Mouse (Mus musculus) neural tube, embryonic 13.5 days (tissue): ENCODE data around the gene Gja5. TPM values are rescaled to one million over a fixed set of nuclear protein-coding genes. Genes with fewer than 3 reads are reported as not detected.
"Not testable (repeated sequence)": the region's sequence is repeated elsewhere in the genome, so short reads cannot be mapped to it uniquely, and the experiment has no call there.

Source experiments
- ATAC-seq: fragments of 200-750 bp; cut with Nextera tagmentation; 2 replicates; pipeline ENCODE4 v1.8.0; 2017; ENCODE audit warnings: low read depth, mild to moderate bottlenecking, moderate TSS enrichment, moderate library complexity
- H3K27ac ChIP-seq: fragments of 300-500 bp; sonication (generic); replicated peaks from 2 replicates; pipeline ENCODE4 v1.5.1; 2015; ENCODE audit warnings: moderate library complexity, mild to moderate bottlenecking, inconsistent platforms
- H3K27me3 ChIP-seq: fragments of 300-500 bp; sonication (generic); 2 replicates; pipeline ENCODE4 v1.6.1; 2015; ENCODE audit warnings: mild to moderate bottlenecking, inconsistent platforms
- H3K36me3 ChIP-seq: fragments of 300-500 bp; sonication (generic); 2 replicates; pipeline ENCODE4 v1.6.1; 2015; ENCODE audit warnings: mild to moderate bottlenecking, inconsistent platforms
- H3K4me1 ChIP-seq: fragments of 300-500 bp; sonication (generic); replicated peaks from 2 replicates; pipeline ENCODE4 v1.6.1; 2015; ENCODE audit warnings: inconsistent platforms
- H3K4me2 ChIP-seq: fragments of 300-500 bp; sonication (generic); 2 replicates; pipeline ENCODE4 v1.6.1; 2015; ENCODE audit warnings: inconsistent platforms, mild to moderate bottlenecking, moderate library complexity
- H3K4me3 ChIP-seq: fragments of 300-500 bp; sonication (generic); 2 replicates; pipeline ENCODE4 v1.5.1; 2015; ENCODE audit warnings: mild to moderate bottlenecking, inconsistent platforms
- H3K9ac ChIP-seq: fragments of 300-500 bp; sonication (generic); 2 replicates; pipeline ENCODE4 v1.6.1; 2015; ENCODE audit warnings: moderate library complexity, mild to moderate bottlenecking, inconsistent platforms
- H3K9me3 ChIP-seq: fragments of 300-500 bp; sonication (generic); 2 replicates; pipeline ENCODE4 v1.6.1; 2016; ENCODE audit warnings: inconsistent platforms
- WGBS: fragments of 180-500 bp; shearing (Covaris S2); methylation state at CpG from one replicate; pipeline ENCODE4 v1.1.7; 2015; 5-methylcytosine and 5-hydroxymethylcytosine counted together
- polyA plus RNA-seq: library from polyadenylated mRNA; unstranded; fragments of >200 nt; fragmentation: Nextera tagmentation; extraction: Ambion mirVana; gene quantifications from 2 replicates; pipeline ENCODE4 v1.2.1, GENCODE M21; 2015

The Gja5 gene
- polyA plus RNA-seq, 1 experiment from 2014 or later: 5.7 TPM

GRCm38 (mm10) chr3:97087326-97087725, 182.8 kb downstream of the Gja5 start:
- Histone ChIP-seq H3K4me2 (no peak overlapping the region), H3K9ac (no peak overlapping the region)
- 78% methylated on average over 4 of the region's 4 CpGs for WGBS

GRCm38 (mm10) chr3:97088291-97088690, 183.8 kb downstream of the Gja5 start:
- 90% methylated on average over 4 of the region's 4 CpGs for WGBS
- not testable (repeated sequence) for H3K9ac ChIP-seq, H3K4me3 ChIP-seq, H3K4me1 ChIP-seq, ATAC-seq, H3K36me3 ChIP-seq, H3K27ac ChIP-seq, H3K4me2 ChIP-seq, H3K27me3 ChIP-seq, H3K9me3 ChIP-seq

More at GRCm38 (mm10) chr3:97087326-97087725, 182.8 kb downstream of the Gja5 start:
- Histone ChIP-seq H3K36me3 (no peaks in the 10 kb centered on the region), H3K9me3 (peaks cover 10% of the 10 kb centered on the region; the same call in 1 of the 2 replicates), H3K4me3 (no peak overlapping the region), H3K27ac (no peak overlapping the region), H3K27me3 (no peaks in the 10 kb centered on the region), H3K4me1 (no peaks in the 10 kb centered on the region)
- no peak for ATAC-seq

- not testable (repeated sequence) for H3K9me3 ChIP-seq, H3K36me3 ChIP-seq, H3K27me3 ChIP-seq, ATAC-seq, H3K4me2 ChIP-seq, H3K9ac ChIP-seq, H3K4me1 ChIP-seq, H3K27ac ChIP-seq, H3K4me3 ChIP-seq
- 85% methylated on average over 7 of the region's 7 CpGs for WGBS
Measured at GRCm38 (mm10) chr3:97091971-97092370, 187.5 kb downstream of the Gja5 start.

DNA sequence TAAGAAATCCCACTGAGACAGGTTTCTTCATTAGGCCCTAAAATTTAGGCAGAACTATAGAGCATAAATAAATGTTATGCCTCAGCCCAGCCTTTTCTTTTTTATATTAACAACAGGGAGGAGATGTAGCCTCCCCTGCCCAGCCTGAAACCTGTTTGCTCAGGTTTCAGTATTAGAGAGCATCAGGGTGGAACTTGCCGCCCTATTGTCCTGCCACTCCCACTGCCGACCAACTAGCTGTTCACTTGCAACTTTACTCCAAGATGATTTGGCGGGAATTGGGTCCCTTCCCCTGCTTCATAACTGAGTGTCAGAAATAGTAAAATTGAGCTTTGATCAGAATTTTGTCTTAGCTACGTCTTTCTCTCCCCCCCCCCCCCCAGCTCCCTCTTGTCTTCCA, 192.2 kb downstream of the Gja5 start:
- not testable (repeated sequence) for H3K4me3 ChIP-seq, H3K4me2 ChIP-seq, H3K36me3 ChIP-seq, H3K9me3 ChIP-seq, H3K9ac ChIP-seq, H3K27me3 ChIP-seq, H3K4me1 ChIP-seq, H3K27ac ChIP-seq, ATAC-seq
- WGBS: 76% methylated on average over 4 of the region's 4 CpGs

DNA sequence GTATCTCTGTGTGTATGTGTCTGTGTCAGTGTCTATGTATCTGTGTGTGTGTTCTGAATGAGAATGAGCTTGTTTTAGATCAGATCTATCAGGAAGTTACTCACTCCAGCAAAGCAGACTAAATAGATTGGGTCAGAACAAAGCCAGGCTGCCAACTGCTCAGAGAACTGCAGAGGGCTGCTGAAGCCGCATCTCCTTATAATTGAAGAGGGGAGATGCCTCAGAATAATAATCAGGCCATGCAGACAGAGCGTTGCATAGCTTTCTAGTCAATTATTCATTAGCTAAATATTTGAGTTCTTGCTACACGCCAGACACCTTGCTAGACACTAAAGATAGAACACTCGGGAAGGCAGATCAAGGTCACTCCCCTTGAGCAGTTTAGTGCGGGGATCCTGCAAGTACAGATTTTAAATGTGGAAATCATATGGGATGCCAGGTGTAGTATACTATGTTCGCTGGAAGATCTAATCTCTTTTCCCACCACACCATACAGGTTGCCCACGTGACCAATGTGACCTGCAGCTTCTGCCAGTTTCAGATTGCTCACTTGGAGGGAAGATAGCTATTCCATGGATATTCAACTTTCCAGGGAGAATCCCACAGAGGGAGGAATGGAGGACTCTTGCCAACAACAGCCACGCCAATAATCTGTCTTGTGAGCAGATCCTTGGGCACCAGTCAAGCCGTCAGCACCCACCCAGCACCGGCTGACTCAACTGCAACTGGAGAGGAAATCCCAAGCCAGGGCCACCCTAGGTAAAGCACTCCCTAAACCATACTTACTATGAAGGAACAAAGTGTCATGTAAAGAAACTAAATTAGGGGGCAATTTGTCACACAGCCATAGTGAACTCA, 196.5 kb downstream of the Gja5 start:
- H3K27me3 ChIP-seq: no peaks in the 10 kb centered on the region
- H3K27ac ChIP-seq: 0 out of 2 replicates have a peak overlapping the region, but pooled peaks have one; percentile 28
- H3K4me3 ChIP-seq: no peak overlapping the region
- no peaks in the 10 kb centered on the region for H3K36me3 ChIP-seq
- 0 out of 2 replicates have a peak, but pooled peaks have one; percentile 59 for ATAC-seq
- WGBS: 66% methylated on average over 10 of the region's 10 CpGs
- H3K9ac ChIP-seq: 0 out of 2 replicates have a peak overlapping the region, but pooled peaks have one; percentile 12
- H3K4me1 ChIP-seq: no peaks in the 10 kb centered on the region; the same call in 1 of the 2 replicates
- H3K4me2 ChIP-seq: no peak overlapping the region
- no peaks in the 10 kb centered on the region for H3K9me3 ChIP-seq

GRCm38 (mm10) chr3:97103946-97104345, 199.5 kb downstream of the Gja5 start:
- ATAC-seq: not testable (repeated sequence)

GRCm38 (mm10) chr3:97104696-97105430, 200.4 kb downstream of the Gja5 start:
- 59% methylated on average over 1 of the region's 1 CpGs for WGBS
- Histone ChIP-seq H3K9me3 (peaks cover 5% of the 10 kb centered on the region; the same call in 1 of the 2 replicates), H3K36me3 (no peaks in the 10 kb centered on the region), H3K27ac (no peak overlapping the region), H3K4me1 (no peaks in the 10 kb centered on the region; the same call in 1 of the 2 replicates), H3K4me3 (no peak overlapping the region), H3K9ac (no peak overlapping the region), H3K27me3 (no peaks in the 10 kb centered on the region), H3K4me2 (no peak overlapping the region)
- ATAC-seq: no peak

More at GRCm38 (mm10) chr3:97103946-97104345, 199.5 kb downstream of the Gja5 start:
- not testable (repeated sequence) for H3K4me2 ChIP-seq, H3K36me3 ChIP-seq, H3K27ac ChIP-seq, H3K9me3 ChIP-seq, H3K27me3 ChIP-seq, H3K4me1 ChIP-seq, H3K4me3 ChIP-seq, H3K9ac ChIP-seq
- 86% methylated on average over 4 of the region's 5 CpGs for WGBS

- H3K27ac ChIP-seq: no peak overlapping the region
- 92% methylated on average over 6 of the region's 6 CpGs for WGBS
- no peak for ATAC-seq
- no peak overlapping the region for H3K9ac ChIP-seq
- no peaks in the 10 kb centered on the region for H3K4me1 ChIP-seq
- H3K36me3 ChIP-seq: no peaks in the 10 kb centered on the region
- peaks cover 20% of the 10 kb centered on the region for H3K9me3 ChIP-seq
- no peaks in the 10 kb centered on the region for H3K27me3 ChIP-seq
- no peak overlapping the region for H3K4me2 ChIP-seq
- H3K4me3 ChIP-seq: no peak overlapping the region
Measured at GRCm38 (mm10) chr3:97117511-97117910, 213.0 kb downstream of the Gja5 start.

DNA sequence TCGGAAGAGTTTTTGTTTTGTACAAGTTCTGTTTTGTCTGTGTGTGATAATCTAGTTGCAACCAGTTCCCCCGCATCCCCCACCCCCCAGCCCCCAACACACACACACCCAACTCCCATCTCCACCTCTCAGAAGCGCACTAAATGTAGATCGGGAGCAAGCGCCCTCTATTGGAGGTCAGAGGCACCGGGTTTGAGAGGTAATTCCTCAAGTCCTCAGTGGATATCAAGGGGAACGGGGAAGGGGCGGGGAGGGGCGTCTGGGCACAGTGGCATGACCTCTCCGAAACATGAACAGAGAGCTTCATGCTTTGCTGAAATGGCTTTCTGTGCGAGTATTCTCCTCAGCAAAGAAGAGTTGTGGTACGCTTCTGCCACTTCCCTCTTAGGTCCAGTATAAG, 213.8 kb downstream of the Gja5 start:
- no peaks in the 10 kb centered on the region for H3K27me3 ChIP-seq
- no peaks in the 10 kb centered on the region for H3K4me1 ChIP-seq
- ATAC-seq: no peak
- no peaks in the 10 kb centered on the region for H3K36me3 ChIP-seq
- H3K9me3 ChIP-seq: peaks cover 20% of the 10 kb centered on the region
- 69% methylated on average over 12 of the region's 12 CpGs for WGBS
- H3K27ac ChIP-seq: no peak overlapping the region
- no peak overlapping the region for H3K4me2 ChIP-seq
- H3K9ac ChIP-seq: no peak overlapping the region
- no peak overlapping the region for H3K4me3 ChIP-seq

GRCm38 (mm10) chr3:97124193-97124592, 219.7 kb downstream of the Gja5 start:
- no peaks in the 10 kb centered on the region for H3K36me3 ChIP-seq
- no peak overlapping the region for H3K4me3 ChIP-seq
- H3K9me3 ChIP-seq: peaks cover 7% of the 10 kb centered on the region; the same call in 1 of the 2 replicates
- no peak overlapping the region for H3K27ac ChIP-seq
- no peak overlapping the region for H3K9ac ChIP-seq
- no peaks in the 10 kb centered on the region for H3K4me1 ChIP-seq
- 54% methylated on average over 7 of the region's 7 CpGs for WGBS
- no peak for ATAC-seq
- H3K4me2 ChIP-seq: no peak overlapping the region
- H3K27me3 ChIP-seq: no peaks in the 10 kb centered on the region
